Mouse (Mus musculus): ENCODE measurements around the gene Cer1.

- no peak for TF ChIP-seq CTCF (IDR thresholded peaks at IDR 0.05; ENCODE audit: control insufficient read depth, insufficient read depth, low read length)
- TF ChIP-seq POLR2A (IDR thresholded peaks at IDR 0.05; ENCODE audit: borderline replicate concordance, control insufficient read depth, low read depth, low read length) = no peak
Measured at GRCm38 (mm10) chr4:82890585-82890984, 5.6 kb upstream of the Cer1 start.

Measured in bone marrow, adult 2 months (tissue).